Mouse (Mus musculus): ENCODE measurements around the gene Prox1.

Gene Prox1

DNA sequence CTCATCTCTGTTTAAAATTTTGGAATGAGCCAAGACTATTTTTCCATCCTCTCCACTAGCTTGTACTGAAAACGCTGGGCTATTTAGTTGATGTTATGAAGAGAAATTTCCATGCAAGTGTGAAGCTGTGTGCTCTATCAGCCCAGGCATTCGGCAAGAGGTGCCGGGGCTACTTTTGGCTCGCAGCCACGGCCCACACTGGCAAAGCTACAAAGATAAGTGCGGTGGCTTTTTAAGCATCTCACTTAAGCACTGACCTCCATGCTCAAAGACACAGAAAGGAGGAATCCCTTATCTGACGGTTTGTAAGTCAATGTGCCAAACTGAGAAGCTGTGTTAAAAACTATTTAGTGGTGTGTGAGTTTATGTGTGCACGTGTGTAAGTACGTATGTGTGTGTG, 26.9 kb downstream of the Prox1 start:
- DNase-seq (ENCODE audit: extremely low spot score, low spot score) = no peak

DNA sequence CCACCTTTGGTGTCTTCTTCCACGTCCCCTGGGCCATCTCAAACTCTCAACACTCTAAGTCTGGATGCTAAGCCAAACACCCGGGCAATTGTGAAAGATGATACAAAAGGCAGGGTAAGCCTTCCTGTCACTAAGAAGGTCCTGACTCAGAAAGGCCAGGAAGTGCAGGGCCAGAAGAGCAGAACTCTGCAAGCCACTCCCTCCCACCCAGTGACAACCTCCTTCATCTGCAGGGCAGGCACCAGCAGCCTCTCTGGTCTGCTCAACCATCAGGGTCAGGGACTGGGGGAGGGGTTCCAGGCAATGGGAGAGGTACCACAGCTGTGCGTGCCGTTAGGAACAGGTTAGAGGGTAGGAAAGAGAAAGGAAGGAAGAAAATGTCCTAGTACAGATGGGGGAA, 27.9 kb downstream of the Prox1 start:
- DNase-seq (ENCODE audit: extremely low spot score, low spot score) = no peak

DNA sequence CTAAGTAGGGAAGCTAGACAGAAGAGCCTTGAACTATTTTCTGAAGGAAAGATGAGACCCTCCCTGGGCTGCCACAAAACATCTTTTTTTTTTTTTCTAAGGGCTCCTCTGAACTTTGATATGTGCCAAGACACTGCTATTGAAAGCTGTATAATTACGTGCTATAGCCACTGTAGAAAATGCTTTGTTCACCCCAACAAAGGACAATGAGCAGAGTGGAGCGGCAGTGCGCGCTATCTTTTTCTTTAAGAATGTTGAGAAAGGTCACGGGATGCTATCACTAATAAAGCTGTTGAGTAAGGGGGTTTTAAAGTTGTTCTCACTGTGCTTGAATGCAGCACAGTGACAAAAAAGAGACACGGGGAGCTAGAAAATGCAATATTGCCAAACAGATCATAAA, 30.0 kb downstream of the Prox1 start:
- no peak for DNase-seq (ENCODE audit: extremely low spot score, low spot score)

DNA sequence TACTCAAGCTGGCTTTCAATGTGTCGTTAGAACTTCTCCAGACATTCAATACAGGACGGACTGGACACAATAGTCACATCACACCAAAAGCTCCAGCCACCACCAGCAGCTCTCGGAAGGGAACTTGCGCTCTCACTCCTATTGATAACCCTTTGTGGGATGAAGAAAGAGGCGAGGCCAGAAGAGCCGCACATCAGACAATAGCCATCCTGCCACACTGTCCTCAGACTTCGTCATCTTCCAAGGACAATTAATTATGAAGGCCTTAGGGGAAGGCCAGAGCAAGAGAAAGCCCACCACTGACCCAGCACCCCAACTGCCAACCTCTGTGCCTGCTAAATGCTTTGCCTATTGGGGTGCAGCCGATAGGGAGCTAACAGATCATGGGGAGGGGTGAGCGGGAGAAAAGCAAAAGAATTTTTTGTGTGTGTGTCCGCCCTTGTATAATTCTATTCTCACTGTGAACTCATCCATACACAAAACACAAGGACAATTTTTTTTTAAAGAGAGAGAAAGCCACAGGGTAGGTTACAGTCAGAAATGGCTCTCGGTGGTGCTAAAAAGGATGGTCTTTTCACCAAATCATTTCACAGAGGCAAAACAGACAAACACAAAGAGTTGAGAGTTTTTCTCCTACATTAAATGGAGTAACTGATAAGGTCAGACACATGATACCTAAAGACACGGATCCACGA, 30.7 kb downstream of the Prox1 start:
- no peak for DNase-seq (ENCODE audit: extremely low spot score, low spot score)

DNA sequence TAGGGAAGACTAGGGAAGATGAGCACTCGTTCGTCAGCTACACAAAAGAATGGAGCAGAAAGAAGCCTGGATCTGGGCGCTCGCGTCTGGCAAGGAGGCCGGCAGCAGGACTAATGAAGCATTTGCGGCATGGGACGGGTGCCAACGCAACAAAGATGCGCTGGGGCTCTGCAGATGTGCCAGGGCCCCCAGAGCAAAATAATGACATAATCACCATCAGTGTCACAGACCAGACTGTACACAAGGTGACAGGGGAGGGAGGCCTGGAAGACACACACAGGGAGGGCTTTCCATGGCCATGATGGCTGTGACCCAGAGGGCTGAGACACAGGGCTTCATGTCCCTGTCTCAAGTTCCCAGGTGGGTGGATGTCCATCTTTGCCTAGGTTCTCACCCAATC, 32.6 kb downstream of the Prox1 start:
- no peak for DNase-seq (ENCODE audit: extremely low spot score, low spot score)

DNA sequence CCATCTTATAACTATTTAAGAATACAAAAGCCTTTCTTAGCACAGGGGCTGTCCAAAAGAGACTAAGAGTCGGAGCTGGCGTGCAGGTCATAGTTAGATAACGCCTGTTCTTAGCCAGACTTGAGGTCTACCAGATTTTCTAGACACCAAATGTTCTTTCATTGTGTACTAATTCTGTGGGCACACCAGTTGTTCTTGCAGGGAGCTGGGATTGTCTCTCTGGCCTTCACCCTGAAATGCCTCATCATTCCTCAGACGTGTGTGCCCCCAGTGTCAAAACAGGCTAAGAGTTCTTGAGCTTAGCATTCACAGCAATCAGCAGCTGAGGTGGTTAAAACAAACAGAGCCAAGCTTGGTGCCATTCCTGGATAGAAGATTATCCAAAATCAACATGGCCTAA, 37.6 kb downstream of the Prox1 start:
- no peak for DNase-seq (ENCODE audit: extremely low spot score, low spot score)

DNA sequence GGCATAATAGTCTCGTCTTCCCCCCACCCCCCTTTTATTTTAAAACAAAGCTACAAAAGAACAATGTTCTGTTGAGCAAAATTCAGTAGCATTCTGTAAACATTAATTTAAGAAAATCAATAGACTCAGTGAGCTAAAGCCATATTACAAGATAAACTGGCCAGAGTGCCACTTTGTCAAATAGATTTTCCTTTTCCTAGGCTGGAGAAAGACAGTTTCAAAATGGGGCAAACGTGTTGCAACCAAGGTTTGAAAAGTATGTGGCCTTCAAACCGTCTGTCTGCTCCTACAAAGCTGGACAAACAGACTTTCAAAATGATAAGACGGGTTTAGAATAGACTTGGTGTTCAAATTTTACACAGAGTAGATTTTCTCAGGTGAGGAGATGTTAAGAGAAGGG, 39.6 kb downstream of the Prox1 start:
- no peak for DNase-seq (ENCODE audit: extremely low spot score, low spot score)

DNA sequence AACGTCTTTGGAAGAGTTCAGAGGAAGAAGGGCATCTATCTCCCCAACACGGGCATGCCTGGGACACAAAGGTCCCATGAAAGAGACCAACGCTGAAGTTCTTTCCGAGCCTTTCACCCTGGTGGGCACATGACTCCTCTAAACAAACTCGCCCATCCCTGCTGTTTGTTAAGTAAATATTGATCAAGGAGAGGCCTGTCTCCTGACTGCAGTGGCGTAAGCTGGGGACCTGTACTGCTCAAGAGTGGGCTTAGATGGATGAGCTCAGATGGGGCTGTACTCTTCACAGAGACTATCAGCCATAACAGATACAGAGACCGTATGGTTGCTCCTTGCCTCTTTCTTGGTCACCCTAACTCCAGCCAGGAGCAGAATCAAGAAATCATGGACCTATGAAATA, 41.0 kb downstream of the Prox1 start:
- no peak for DNase-seq (ENCODE audit: extremely low spot score, low spot score)

DNA sequence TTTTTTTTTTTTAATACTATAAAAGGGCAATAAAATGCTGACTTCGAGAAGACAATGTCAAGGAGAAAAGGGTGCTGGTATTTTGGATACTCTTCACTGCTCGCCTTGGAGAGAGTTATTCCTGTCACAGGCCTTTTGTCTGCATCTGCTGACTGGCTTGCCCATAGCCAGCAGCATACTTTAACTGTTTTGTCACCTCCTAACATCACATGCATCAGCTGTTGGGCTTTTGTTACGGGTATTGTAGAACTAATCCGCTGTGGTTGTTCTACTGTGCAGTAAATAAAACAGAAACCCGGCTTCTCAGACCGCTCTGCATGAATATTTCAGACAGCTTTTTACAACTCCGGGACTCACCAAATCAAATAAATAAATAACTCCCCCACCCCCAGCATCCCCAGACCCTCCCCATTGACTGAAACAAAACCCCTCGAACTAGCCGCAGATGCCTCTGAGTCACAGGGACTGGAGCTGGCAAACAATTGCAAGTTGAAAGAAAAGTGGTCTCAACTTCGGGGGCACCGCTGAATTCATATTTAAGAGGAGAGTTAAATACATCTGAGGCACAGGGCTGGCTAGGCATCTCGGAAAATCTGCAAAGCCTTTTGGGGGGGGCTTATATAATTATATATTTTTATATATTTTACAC, 41.7 kb downstream of the Prox1 start:
- DNase-seq (ENCODE audit: extremely low spot score, low spot score) = no peak

DNA sequence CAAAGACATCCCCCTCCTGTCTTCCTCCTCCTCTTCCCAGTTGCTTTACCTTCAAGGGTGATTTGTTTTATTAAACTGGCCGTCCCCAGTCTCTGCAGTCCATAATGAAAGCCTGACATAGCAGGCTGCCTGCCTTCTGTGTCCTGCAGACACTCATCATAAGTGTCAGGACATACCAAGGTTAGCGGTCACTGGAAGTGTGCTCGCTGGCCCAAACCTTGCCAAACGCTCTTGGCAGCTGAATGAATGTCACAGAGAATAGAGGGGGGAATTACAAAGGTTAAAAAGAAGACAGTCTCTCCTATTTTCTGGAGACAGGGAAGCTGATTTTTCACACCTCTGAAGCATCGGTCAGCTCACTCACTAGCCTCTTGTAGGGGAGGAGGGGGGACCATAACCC, 42.6 kb downstream of the Prox1 start:
- no peak for DNase-seq (ENCODE audit: extremely low spot score, low spot score)

DNA sequence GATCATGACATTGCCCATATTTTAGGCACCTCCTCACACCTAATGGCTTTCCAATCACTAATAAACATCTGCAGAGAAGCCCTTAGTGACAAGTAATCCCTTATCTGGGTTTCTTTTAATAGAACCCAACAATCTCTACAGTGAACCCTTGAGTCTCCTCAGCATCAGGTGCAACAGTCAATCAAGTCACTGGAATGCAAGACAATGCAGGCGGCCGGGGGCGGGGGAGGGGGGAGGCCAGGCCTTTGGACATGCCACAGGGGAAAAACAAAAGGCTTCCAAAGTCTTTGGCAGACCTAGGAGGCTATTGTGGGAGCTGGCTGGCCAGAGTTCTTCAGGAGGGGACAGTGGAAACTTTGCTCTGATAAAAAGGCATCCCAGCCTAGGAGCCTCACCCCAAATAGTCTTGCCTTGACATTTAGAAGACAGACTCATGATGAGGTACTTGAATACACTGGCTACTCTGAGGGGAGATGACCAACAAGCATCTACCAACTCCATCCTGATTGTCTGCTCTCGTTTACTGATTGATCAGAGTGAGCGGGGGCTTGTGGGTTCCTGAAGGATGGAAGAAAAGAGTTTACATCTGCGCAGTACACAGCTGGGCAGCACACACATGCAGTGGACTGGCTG, 43.2 kb downstream of the Prox1 start:
- no peak for DNase-seq (ENCODE audit: extremely low spot score, low spot score)

DNA sequence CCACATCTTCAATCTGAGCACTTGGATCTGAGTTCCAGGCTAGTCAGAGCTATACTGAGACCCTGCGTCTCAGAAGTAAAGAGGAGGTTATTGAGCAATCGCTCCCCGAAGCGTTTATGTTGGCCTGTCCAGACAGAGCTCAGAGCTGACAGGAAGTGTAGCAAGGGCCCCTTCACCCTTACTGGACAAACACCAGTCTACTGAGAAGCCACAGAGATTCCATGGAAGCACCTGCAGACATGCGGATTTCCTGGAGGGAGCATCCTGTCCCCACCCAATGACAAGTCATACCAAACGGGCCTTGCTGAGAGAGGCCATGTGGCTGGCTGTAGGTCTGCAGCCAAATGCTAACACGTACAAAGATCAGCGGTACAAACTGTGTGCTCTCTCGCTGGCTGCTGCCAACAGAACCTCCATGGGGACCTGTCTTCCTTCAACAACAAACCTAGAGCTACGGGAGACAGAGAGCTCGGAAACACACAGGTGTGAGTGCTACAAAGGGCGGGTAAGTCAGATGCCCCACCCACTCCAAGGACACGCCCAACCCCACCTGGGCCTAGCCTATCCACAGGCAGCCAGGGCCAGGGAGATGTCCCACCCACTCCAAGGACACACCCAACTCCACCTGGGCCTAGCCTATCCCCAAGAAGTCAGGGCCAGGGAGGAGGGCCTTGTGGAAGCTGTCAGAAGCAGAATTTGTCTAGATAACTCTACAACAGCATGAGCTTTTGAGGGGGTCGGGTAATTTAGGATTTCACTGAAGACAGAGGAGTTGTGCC, 45.4 kb downstream of the Prox1 start:
- DNase-seq (ENCODE audit: extremely low spot score, low spot score) = no peak

DNA sequence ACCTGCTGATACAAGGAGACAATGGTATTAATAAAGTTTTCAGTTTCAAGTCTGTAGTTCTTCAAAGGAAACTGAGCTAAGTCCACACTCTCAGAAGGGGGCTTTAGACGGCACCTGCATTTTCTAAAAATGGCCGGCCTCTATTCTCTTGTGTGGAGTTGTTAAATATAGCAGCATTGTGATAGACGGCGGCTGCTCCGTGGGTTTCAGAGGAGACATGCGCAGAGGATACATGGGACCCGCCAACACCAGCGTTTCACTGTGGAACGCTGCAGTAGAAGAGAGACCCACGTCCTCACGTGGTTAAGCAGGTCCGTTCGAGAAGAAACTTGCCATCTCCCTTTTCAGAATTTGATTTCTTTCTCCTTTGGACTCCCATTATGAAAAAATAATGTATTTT, 47.1 kb downstream of the Prox1 start:
- DNase-seq (ENCODE audit: extremely low spot score, low spot score) = no peak

DNA sequence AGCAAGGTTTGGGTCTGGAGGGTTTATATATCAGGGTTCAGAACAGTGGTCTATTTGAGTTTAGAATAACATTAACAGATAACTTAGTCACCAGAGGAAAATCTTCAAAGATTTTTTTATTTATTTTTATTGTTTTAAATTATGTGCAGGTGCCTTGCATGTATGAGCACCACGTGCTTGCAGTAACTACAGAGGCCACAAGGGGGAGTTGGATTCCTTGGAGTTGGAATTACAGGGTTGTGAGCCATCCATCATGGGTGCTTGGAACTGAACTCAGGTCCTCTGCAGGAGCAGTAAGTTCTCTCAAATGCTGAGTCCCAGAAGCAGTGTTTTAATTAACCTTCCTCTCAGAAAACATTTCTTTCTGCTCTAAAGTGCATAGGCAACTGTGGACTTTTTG, 54.5 kb downstream of the Prox1 start:
- no peak for DNase-seq (ENCODE audit: extremely low spot score, low spot score)

DNA sequence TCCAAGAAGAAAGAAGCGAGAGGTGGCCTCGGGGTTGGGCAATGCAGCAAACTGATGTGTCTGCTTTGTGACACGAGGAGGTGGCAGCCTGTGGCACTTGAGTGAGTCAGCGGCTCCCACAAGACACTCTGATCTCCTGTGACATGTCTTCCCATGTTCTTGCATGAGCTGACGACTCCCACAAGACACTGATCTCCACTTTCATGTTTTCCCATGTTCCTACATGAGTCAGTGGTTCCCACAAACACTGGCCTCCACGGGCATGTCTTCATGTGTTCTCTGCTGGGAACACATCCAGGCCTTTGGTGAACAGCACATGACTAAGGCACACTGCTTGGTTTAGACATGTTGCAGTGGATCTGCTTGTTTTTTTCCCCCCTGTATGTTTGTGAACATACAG, 58.8 kb downstream of the Prox1 start:
- no peak for DNase-seq (ENCODE audit: extremely low spot score, low spot score)

DNA sequence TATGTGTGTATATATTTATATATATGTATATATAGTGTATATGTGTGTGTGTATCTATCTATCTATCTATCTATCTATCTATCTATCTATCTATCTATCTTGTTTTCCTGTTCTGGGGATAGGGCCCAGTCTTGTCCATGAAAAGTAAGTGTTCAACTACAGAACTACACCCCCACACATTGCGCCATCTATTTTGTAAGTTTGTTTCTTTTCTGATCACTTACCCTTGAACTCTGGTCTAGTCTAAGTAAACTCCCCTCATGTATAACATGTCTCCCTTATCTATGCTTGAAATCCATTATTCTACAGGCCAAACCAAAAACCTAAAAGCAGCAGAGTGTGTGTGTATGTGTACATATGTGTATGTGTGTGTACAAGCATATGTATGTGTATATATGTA, 62.9 kb downstream of the Prox1 start:
- DNase-seq (ENCODE audit: extremely low spot score, low spot score) = no peak

DNA sequence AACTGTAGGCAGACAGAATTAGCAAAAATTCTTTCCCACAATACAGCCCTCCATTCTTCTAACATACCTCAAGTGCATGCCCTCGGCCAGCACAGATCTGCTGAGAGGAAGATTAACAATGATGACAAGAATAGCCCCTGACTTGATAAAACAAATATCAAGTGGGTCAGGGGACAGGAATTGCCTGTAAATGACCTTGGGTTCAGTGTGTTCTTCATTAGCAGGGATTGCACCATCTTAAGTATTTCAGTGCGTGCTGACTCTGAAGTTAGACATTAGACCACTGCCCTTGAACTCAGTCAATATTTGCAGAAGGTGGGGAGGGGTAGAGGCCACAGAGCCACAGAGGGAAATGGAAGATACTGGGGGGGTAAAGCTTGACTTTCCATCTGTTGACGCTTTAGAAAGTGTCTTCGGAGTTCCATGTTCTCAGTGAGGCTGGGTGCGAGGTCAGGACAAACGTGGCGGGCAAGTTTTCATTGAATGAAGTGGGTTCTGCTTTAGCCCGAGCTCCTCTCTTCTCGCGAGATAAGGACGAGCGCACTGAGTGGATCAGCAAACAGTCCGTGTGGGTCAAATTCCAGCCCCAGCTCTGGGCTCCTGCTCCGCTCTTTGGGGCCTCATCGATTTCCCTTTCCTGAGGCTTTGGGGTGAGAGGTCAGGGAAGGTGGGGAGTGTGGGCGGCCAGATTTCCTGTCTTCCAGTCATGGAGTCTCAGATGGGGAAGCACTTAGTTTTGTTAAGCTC, 63.7 kb downstream of the Prox1 start:
- DNase-seq (ENCODE audit: extremely low spot score, low spot score) = no peak

DNA sequence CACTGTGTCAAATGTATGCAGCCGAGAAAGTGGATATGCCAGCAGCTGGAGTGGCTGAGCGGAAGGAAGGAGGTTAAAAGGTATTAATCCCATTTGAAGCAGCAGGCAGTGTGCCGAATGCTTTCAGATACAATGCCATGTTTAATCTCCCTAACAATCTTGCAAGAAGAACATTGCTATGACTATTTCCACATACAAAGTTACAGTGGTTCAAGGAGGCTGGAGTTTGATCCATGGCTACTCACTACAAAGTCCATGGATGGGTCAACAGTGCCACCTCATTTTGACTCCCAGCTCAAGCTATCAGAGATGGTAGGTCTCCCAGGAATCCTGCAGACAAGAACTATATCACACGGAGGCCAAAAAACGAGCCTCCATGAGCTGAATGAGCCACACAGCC, 64.5 kb downstream of the Prox1 start:
- no peak for DNase-seq (ENCODE audit: extremely low spot score, low spot score)

DNA sequence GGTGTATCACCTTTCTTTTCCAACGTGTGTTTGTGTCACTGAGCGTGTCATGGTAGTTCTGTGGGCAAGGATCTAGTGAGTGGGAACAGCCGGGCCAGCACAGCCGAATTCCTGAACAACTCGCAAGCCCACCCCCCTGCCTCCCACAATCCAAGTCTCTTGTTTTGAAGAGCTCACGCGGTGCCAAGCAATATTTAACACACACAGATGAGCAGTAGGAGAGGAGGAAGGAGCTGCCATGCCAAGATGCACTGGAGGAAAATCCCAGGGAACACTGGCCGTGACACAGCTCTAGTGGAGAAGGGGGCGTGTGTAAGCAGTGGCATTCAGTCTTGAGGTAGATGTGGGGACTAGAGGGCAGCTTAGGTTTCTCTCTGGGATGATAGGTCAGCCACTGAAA, 77.2 kb downstream of the Prox1 start:
- DNase-seq (ENCODE audit: extremely low spot score, low spot score) = no peak

DNA sequence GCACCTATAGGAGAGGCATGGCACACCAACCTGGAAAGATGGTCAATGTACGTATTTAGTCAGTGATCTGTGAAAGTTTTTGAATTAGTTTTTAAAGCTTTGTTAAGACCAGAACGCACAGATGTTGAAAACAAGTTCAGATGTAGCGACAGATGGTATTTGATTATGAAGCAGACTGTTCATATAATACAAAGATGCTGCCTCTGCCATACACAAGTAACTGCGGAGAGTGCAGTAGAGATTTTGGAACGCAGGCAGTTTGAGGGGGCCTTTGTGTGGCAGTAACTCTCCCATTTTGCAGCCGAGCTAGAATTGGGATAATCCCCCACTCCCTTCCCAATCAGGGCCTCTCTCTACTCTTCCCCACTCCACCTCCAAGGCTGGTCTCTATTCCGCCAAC, 78.4 kb downstream of the Prox1 start:
- DNase-seq (ENCODE audit: extremely low spot score, low spot score) = no peak

DNA sequence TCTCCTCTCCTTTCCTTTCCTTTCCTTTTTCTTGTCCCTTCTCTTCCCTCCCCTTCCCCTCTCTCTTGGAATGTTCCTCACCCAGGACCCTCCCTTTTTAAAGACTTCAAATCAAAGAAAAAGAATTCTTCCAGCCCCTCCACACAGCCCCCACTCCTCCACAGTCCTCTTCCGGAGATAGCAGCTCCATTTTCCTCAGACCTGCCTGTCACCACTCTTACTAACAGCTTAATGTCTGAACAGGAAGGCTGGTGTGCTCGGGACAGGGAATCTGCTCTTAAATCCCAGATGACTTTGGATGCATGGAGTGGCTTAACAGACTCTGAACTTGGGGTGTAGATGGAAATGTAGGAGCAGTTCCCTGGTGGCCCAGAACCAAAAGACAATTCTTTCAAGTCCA, 81.6 kb downstream of the Prox1 start:
- DNase-seq (ENCODE audit: extremely low spot score, low spot score) = no peak

DNA sequence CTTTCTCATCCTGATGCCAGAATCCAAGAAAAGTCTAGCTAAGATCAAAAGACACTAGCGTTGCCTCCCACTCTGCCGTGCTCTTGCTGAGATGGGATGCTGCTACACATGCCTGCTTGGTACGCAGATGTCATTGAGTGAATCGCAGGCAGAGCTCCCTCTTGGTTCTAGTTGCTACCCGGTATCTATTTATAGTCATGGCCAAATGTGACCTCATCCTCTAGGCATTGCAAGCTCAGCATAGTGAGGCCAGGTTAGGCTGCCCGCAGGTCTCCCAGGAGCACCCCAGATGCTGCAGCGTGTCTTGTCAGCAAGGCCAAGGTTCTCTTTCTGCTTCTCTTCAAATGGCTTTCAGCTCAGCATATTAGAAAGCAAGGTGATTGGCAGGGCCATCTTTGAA, 84.8 kb downstream of the Prox1 start:
- no peak for DNase-seq (ENCODE audit: extremely low spot score, low spot score)
